Mouse (Mus musculus): ENCODE measurements around the gene Epn2. TPM values are rescaled to one million over a fixed set of nuclear protein-coding genes. Genes with fewer than 3 reads are reported as not detected.
"Not testable (repeated sequence)": the region's sequence is repeated elsewhere in the genome, so short reads cannot be mapped to it uniquely, and the experiment has no call there.

Epn2 gene
- polyA plus RNA-seq, 1 experiment, result 76.0 TPM

DNA sequence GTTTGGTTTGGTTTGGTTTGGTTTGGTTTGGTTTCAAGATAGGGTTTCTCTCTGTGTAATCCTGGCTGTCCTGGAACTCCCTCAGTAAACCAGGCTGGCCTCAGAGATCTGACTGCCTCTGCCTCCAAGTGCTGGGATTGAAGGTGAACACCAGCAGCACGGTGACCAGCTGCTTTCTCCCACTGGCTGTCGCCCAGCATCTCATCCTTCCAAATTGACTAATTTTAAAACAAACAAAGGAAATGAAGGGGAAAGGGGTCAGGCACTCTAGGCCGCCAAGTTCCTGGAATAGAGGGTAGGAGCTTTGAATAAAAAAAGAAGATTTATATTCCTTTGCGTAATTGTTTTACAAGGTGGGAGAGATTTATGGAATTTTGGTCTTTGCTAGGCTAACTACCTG, 5.9 kb upstream of the Epn2 start:
- no peak for TF ChIP-seq EP300 (IDR thresholded peaks at IDR 0.05; ENCODE audit: insufficient read depth, low read depth, low read length)
- TF ChIP-seq CTCF (IDR thresholded peaks at IDR 0.05; ENCODE audit: low read depth, low read length), result no peak
- TF ChIP-seq POLR2A (IDR thresholded peaks at IDR 0.05; ENCODE audit: insufficient read depth, low read length), result no peak
- no peaks in the 10 kb centered on the region for H3K4me1 ChIP-seq (ENCODE audit: control insufficient read depth, insufficient read depth, low read length)

DNA sequence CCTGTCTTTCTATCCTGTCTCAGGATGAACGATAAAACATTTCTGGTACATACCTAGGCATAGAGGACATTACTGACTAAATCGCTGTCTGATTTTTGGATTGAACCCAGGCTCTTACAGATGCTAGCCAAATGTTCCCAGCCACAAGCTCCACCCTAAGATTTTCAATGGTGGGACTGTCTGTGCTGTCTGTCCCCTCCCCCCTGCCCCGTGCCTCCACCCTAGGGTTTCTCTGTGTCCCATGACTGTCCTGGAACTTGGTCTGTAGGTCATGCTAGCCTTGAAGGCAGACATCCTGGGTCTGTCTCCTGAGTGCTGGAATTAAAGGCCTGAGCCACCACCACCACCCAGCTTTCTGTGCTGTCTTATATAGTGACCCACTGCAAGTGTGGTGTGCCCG, 5.3 kb upstream of the Epn2 start:
- H3K27me3 ChIP-seq (ENCODE audit: control insufficient read depth, insufficient read depth, low read length, poor library complexity, severe bottlenecking), result no peaks in the 10 kb centered on the region
- H3K4me3 ChIP-seq (ENCODE audit: low read depth, low read length), result no peak overlapping the region
- H3K36me3 ChIP-seq (ENCODE audit: control insufficient read depth, insufficient read depth, low read length, poor library complexity, severe bottlenecking), result no peaks in the 10 kb centered on the region
- H3K9ac ChIP-seq (ENCODE audit: low read depth, poor library complexity, severe bottlenecking), result no peak overlapping the region
- H3K9me3 ChIP-seq (replicated peaks; ENCODE audit: control insufficient read depth, insufficient read depth, low read length, poor library complexity, severe bottlenecking), result no peaks in the 10 kb centered on the region
- peaks cover 2% of the 10 kb centered on the region for H3K4me1 ChIP-seq (ENCODE audit: control insufficient read depth, insufficient read depth, low read length)
- TF ChIP-seq EP300 (IDR thresholded peaks at IDR 0.05; ENCODE audit: insufficient read depth, low read depth, low read length) (peak; percentile 85), CTCF (IDR thresholded peaks at IDR 0.05; ENCODE audit: low read depth, low read length) (no peak), POLR2A (IDR thresholded peaks at IDR 0.05; ENCODE audit: insufficient read depth, low read length) (no peak)
- H3K27ac ChIP-seq (ENCODE audit: insufficient read depth, low read length), result peak overlapping the region; percentile 52

More for the DNA sequence above, 5.9 kb upstream of the Epn2 start:
- Histone ChIP-seq H3K27me3 (ENCODE audit: control insufficient read depth, insufficient read depth, low read length, poor library complexity, severe bottlenecking) (no peaks in the 10 kb centered on the region), H3K27ac (ENCODE audit: insufficient read depth, low read length) (peak overlapping the region; percentile 52; the same call in 1 of the 2 replicates), H3K4me3 (ENCODE audit: low read depth, low read length) (no peak overlapping the region), H3K9me3 (replicated peaks; ENCODE audit: control insufficient read depth, insufficient read depth, low read length, poor library complexity, severe bottlenecking) (no peaks in the 10 kb centered on the region), H3K9ac (ENCODE audit: low read depth, poor library complexity, severe bottlenecking) (no peak overlapping the region), H3K36me3 (ENCODE audit: control insufficient read depth, insufficient read depth, low read length, poor library complexity, severe bottlenecking) (no peaks in the 10 kb centered on the region)

DNA sequence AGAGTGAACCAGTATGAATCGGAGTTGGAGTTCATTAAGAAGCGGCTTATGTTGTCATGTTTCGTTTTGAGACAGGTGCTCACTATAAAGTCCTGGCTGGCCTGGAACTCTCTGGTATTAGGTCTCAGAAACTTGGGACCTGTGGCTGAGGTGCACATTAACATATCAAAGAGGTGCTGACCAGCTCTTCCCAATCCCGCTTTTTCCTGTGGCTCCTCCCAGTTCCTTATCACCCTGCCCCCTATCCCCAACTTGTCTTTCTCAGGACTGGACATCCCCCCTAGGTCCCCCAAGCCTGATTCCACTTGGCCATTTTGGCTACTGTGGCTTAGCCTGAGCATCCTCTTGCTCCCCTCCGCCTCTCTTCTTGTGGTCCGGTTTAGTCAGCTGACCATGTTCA, 4.6 kb upstream of the Epn2 start:
- no peaks in the 10 kb centered on the region for H3K27me3 ChIP-seq (ENCODE audit: control insufficient read depth, insufficient read depth, low read length, poor library complexity, severe bottlenecking)
- H3K36me3 ChIP-seq (ENCODE audit: control insufficient read depth, insufficient read depth, low read length, poor library complexity, severe bottlenecking), result no peaks in the 10 kb centered on the region
- no peak overlapping the region for H3K9ac ChIP-seq (ENCODE audit: low read depth, poor library complexity, severe bottlenecking)
- H3K4me1 ChIP-seq (ENCODE audit: control insufficient read depth, insufficient read depth, low read length), result peaks cover 2% of the 10 kb centered on the region
- H3K4me3 ChIP-seq (ENCODE audit: low read depth, low read length), result no peak overlapping the region
- TF ChIP-seq EP300 (IDR thresholded peaks at IDR 0.05; ENCODE audit: insufficient read depth, low read depth, low read length), result no peak
- TF ChIP-seq CTCF (IDR thresholded peaks at IDR 0.05; ENCODE audit: low read depth, low read length), result no peak
- TF ChIP-seq POLR2A (IDR thresholded peaks at IDR 0.05; ENCODE audit: insufficient read depth, low read length), result no peak
- H3K9me3 ChIP-seq (replicated peaks; ENCODE audit: control insufficient read depth, insufficient read depth, low read length, poor library complexity, severe bottlenecking), result no peaks in the 10 kb centered on the region
- H3K27ac ChIP-seq (ENCODE audit: insufficient read depth, low read length), result peak overlapping the region; percentile 42

DNA sequence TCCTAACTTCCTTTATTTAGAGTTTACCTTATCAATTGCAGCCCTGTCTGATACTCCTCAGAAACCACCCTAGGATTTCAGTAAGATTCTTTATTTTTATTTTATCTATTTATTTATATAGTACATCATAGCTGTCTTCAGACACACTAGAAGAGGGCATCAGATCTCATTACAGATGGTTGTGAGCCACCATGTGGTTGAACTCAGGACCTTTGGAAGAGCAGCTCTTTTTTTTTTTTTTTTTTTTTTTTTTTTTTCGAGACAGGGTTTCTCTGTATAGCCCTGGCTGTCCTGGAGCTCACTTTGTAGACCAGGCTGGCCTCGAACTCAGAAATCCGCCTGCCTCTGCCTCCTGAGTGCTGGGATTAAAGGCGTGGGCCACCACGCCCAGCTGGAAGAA, 3.3 kb upstream of the Epn2 start:
- not testable (repeated sequence) for H3K9me3 ChIP-seq (replicated peaks; ENCODE audit: control insufficient read depth, insufficient read depth, low read length, poor library complexity, severe bottlenecking); H3K36me3 ChIP-seq (ENCODE audit: control insufficient read depth, insufficient read depth, low read length, poor library complexity, severe bottlenecking); H3K27ac ChIP-seq (ENCODE audit: insufficient read depth, low read length); H3K27me3 ChIP-seq (ENCODE audit: control insufficient read depth, insufficient read depth, low read length, poor library complexity, severe bottlenecking); H3K9ac ChIP-seq (ENCODE audit: low read depth, poor library complexity, severe bottlenecking); H3K4me1 ChIP-seq (ENCODE audit: control insufficient read depth, insufficient read depth, low read length); H3K4me3 ChIP-seq (ENCODE audit: low read depth, low read length)

DNA sequence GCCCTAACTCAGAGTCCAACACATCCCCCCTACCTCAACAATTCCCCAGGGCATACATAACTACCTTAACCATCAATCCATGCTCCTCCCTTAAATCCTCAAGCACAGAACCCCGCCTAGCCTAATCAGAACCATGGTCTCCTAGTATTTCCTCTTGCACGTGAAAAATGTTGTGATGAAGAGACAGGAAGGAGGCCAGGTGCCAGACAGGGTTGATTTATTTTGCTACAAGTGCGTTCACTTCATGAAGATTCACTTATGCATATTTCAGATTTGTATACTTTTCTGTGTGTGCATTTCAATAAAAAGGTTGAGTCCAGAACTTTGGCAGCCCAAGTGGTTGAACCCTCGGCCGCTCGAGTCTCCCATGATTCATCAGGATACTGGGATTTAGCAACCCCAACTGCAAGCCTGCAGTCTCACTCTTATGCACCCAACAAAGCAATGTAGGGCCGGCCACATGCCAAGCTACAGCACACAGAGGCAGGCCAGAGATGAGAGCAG, 443 bp upstream of the Epn2 start:
- Histone ChIP-seq H3K9me3 (replicated peaks; ENCODE audit: control insufficient read depth, insufficient read depth, low read length, poor library complexity, severe bottlenecking) (no peaks in the 10 kb centered on the region), H3K4me1 (ENCODE audit: control insufficient read depth, insufficient read depth, low read length) (peaks cover 2% of the 10 kb centered on the region), H3K9ac (ENCODE audit: low read depth, poor library complexity, severe bottlenecking) (no peak overlapping the region), H3K27ac (ENCODE audit: insufficient read depth, low read length) (no peak overlapping the region), H3K4me3 (ENCODE audit: low read depth, low read length) (no peak overlapping the region), H3K27me3 (ENCODE audit: control insufficient read depth, insufficient read depth, low read length, poor library complexity, severe bottlenecking) (no peaks in the 10 kb centered on the region), H3K36me3 (ENCODE audit: control insufficient read depth, insufficient read depth, low read length, poor library complexity, severe bottlenecking) (no peaks in the 10 kb centered on the region; the same call in 1 of the 2 replicates)
- TF ChIP-seq CTCF (IDR thresholded peaks at IDR 0.05; ENCODE audit: low read depth, low read length), result no peak
- no peak for TF ChIP-seq EP300 (IDR thresholded peaks at IDR 0.05; ENCODE audit: insufficient read depth, low read depth, low read length)
- no peak for TF ChIP-seq POLR2A (IDR thresholded peaks at IDR 0.05; ENCODE audit: insufficient read depth, low read length)

DNA sequence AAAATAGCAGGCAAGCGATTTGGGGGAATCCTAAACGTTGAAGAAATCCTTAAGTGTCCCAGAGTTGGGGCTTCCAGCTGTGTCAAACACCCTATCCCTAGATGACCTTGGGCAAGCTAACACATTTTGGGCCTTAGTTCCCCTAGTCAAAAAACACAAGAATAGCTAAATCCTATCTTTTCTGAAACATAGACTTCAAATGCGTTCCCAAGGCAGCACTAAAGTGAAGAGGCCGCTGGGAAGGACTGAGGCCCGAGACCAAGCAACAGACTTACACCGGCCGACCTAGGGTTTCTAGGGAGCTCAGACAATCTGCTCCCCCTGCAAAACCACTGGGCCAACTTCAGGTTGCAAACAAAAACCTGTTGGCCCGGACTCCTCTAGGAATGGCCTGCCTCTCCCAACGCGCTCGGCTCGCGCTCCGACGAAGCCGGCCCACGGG, 925 bp downstream of the Epn2 start:
- peaks cover 2% of the 10 kb centered on the region for H3K4me1 ChIP-seq (ENCODE audit: control insufficient read depth, insufficient read depth, low read length)
- peak overlapping the region; percentile 77 for H3K9ac ChIP-seq (ENCODE audit: low read depth, poor library complexity, severe bottlenecking)
- H3K4me3 ChIP-seq (ENCODE audit: low read depth, low read length), result peak overlapping the region; percentile 73
- no peaks in the 10 kb centered on the region; the same call in 1 of the 2 replicates for H3K36me3 ChIP-seq (ENCODE audit: control insufficient read depth, insufficient read depth, low read length, poor library complexity, severe bottlenecking)
- H3K27me3 ChIP-seq (ENCODE audit: control insufficient read depth, insufficient read depth, low read length, poor library complexity, severe bottlenecking), result no peaks in the 10 kb centered on the region
- no peak for TF ChIP-seq EP300 (IDR thresholded peaks at IDR 0.05; ENCODE audit: insufficient read depth, low read depth, low read length)
- no peak for TF ChIP-seq CTCF (IDR thresholded peaks at IDR 0.05; ENCODE audit: low read depth, low read length)
- no peak for TF ChIP-seq POLR2A (IDR thresholded peaks at IDR 0.05; ENCODE audit: insufficient read depth, low read length)
- H3K27ac ChIP-seq (ENCODE audit: insufficient read depth, low read length), result no peak overlapping the region; the same call in 1 of the 2 replicates
- no peaks in the 10 kb centered on the region for H3K9me3 ChIP-seq (replicated peaks; ENCODE audit: control insufficient read depth, insufficient read depth, low read length, poor library complexity, severe bottlenecking)

Data from ES-Bruce4 (cell line).